Mouse (Mus musculus): Measurements from ENCODE around the gene Rnf214. TPM values are rescaled to one million over a fixed set of nuclear protein-coding genes. Genes with fewer than 3 reads are reported as not detected.
"Not testable (repeated sequence)": the region's sequence is repeated elsewhere in the genome, so short reads cannot be mapped to it uniquely, and the experiment has no call there.

Rnf214 gene
- polyA plus RNA-seq, 1 experiment from 2014 or later = 51.3 TPM

GRCm38 (mm10) chr9:45846176-45846575 is 60.5 kb downstream of the Rnf214 start:
- ATAC-seq (ENCODE audit: low read depth); H3K27ac ChIP-seq (ENCODE audit: low read length); H3K36me3 ChIP-seq (ENCODE audit: control insufficient read depth, insufficient read depth, low read length); H3K4me3 ChIP-seq (ENCODE audit: low read length); H3K27me3 ChIP-seq (ENCODE audit: control insufficient read depth, insufficient read depth, low read depth, low read length); H3K4me2 ChIP-seq (ENCODE audit: low read depth, low read length); H3K9ac ChIP-seq (ENCODE audit: low read length); H3K9me3 ChIP-seq (ENCODE audit: control insufficient read depth, low read length): not testable (repeated sequence)
- H3K4me1 ChIP-seq (replicated peaks; ENCODE audit: control insufficient read depth, insufficient read depth, low read length) = peaks cover 15% of the 10 kb centered on the region
- 73% methylated on average over 2 of the region's 2 CpGs for WGBS

- no peak overlapping the region for H3K9ac ChIP-seq (ENCODE audit: low read length)
- no peaks in the 10 kb centered on the region for H3K9me3 ChIP-seq (ENCODE audit: control insufficient read depth, low read length)
- H3K27ac ChIP-seq (ENCODE audit: low read length) = no peak overlapping the region
- peaks cover 18% of the 10 kb centered on the region for H3K4me1 ChIP-seq (replicated peaks; ENCODE audit: control insufficient read depth, insufficient read depth, low read length)
- 90% methylated on average over 3 of the region's 3 CpGs for WGBS
- H3K4me3 ChIP-seq (ENCODE audit: low read length) = no peak overlapping the region
- no peak overlapping the region for H3K4me2 ChIP-seq (ENCODE audit: low read depth, low read length)
- ATAC-seq (ENCODE audit: low read depth) = no peak
- no peaks in the 10 kb centered on the region for H3K36me3 ChIP-seq (ENCODE audit: control insufficient read depth, insufficient read depth, low read length)
- no peaks in the 10 kb centered on the region for H3K27me3 ChIP-seq (ENCODE audit: control insufficient read depth, insufficient read depth, low read depth, low read length)
These were observed 61.2 kb downstream of the Rnf214 start for GRCm38 (mm10) chr9:45845541-45845940.

GRCm38 (mm10) chr9:45843780-45844179 is 62.9 kb downstream of the Rnf214 start:
- no peaks in the 10 kb centered on the region for H3K9me3 ChIP-seq (ENCODE audit: control insufficient read depth, low read length)
- ATAC-seq (ENCODE audit: low read depth) = no peak
- H3K4me2 ChIP-seq (ENCODE audit: low read depth, low read length) = no peak overlapping the region
- H3K27ac ChIP-seq (ENCODE audit: low read length) = no peak overlapping the region
- H3K36me3 ChIP-seq (ENCODE audit: control insufficient read depth, insufficient read depth, low read length) = no peaks in the 10 kb centered on the region
- no peaks in the 10 kb centered on the region for H3K27me3 ChIP-seq (ENCODE audit: control insufficient read depth, insufficient read depth, low read depth, low read length)
- 77% methylated on average over 1 of the region's 1 CpGs for WGBS
- H3K4me3 ChIP-seq (ENCODE audit: low read length) = no peak overlapping the region
- peaks cover 24% of the 10 kb centered on the region for H3K4me1 ChIP-seq (replicated peaks; ENCODE audit: control insufficient read depth, insufficient read depth, low read length)
- no peak overlapping the region for H3K9ac ChIP-seq (ENCODE audit: low read length)

- no peak for ATAC-seq (ENCODE audit: low read depth)
- 70% methylated on average over 5 of the region's 5 CpGs for WGBS
- Histone ChIP-seq H3K4me3 (ENCODE audit: low read length) (no peak overlapping the region), H3K27ac (ENCODE audit: low read length) (no peak overlapping the region), H3K36me3 (ENCODE audit: control insufficient read depth, insufficient read depth, low read length) (no peaks in the 10 kb centered on the region), H3K27me3 (ENCODE audit: control insufficient read depth, insufficient read depth, low read depth, low read length) (no peaks in the 10 kb centered on the region), H3K9ac (ENCODE audit: low read length) (no peak overlapping the region), H3K4me1 (replicated peaks; ENCODE audit: control insufficient read depth, insufficient read depth, low read length) (peaks cover 20% of the 10 kb centered on the region), H3K9me3 (ENCODE audit: control insufficient read depth, low read length) (no peaks in the 10 kb centered on the region), H3K4me2 (ENCODE audit: low read depth, low read length) (no peak overlapping the region)
These were observed 63.7 kb downstream of the Rnf214 start for GRCm38 (mm10) chr9:45843007-45843406.

- Histone ChIP-seq H3K27me3 (ENCODE audit: control insufficient read depth, insufficient read depth, low read depth, low read length) (no peaks in the 10 kb centered on the region), H3K4me1 (replicated peaks; ENCODE audit: control insufficient read depth, insufficient read depth, low read length) (peaks cover 20% of the 10 kb centered on the region), H3K4me2 (ENCODE audit: low read depth, low read length) (no peak overlapping the region), H3K9me3 (ENCODE audit: control insufficient read depth, low read length) (no peaks in the 10 kb centered on the region), H3K9ac (ENCODE audit: low read length) (no peak overlapping the region), H3K4me3 (ENCODE audit: low read length) (no peak overlapping the region), H3K27ac (ENCODE audit: low read length) (no peak overlapping the region), H3K36me3 (ENCODE audit: control insufficient read depth, insufficient read depth, low read length) (no peaks in the 10 kb centered on the region)
- ATAC-seq (ENCODE audit: low read depth) = no peak
- WGBS = 58% methylated on average over 6 of the region's 6 CpGs
These were observed 65.3 kb downstream of the Rnf214 start for GRCm38 (mm10) chr9:45841458-45841857.

- 48% methylated on average over 5 of the region's 5 CpGs for WGBS
- peak overlapping the region; percentile 93; the same call in 1 of the 2 replicates for H3K9ac ChIP-seq (ENCODE audit: low read length)
- H3K9me3 ChIP-seq (ENCODE audit: control insufficient read depth, low read length) = no peaks in the 10 kb centered on the region
- no peaks in the 10 kb centered on the region for H3K27me3 ChIP-seq (ENCODE audit: control insufficient read depth, insufficient read depth, low read depth, low read length)
- peak overlapping the region; percentile 89 for H3K4me3 ChIP-seq (ENCODE audit: low read length)
- peaks cover 20% of the 10 kb centered on the region for H3K4me1 ChIP-seq (replicated peaks; ENCODE audit: control insufficient read depth, insufficient read depth, low read length)
- H3K27ac ChIP-seq (ENCODE audit: low read length) = no peak overlapping the region
- ATAC-seq (ENCODE audit: low read depth) = no peak
- H3K36me3 ChIP-seq (ENCODE audit: control insufficient read depth, insufficient read depth, low read length) = no peaks in the 10 kb centered on the region
- H3K4me2 ChIP-seq (ENCODE audit: low read depth, low read length) = peak overlapping the region; percentile 94
These were observed 66.4 kb downstream of the Rnf214 start for GRCm38 (mm10) chr9:45840331-45840730.

GRCm38 (mm10) chr9:45839982-45840300 is 66.8 kb downstream of the Rnf214 start:
- WGBS = 58% methylated on average over 7 of the region's 7 CpGs
- Histone ChIP-seq H3K9ac (ENCODE audit: low read length) (peak overlapping the region; percentile 93), H3K27me3 (ENCODE audit: control insufficient read depth, insufficient read depth, low read depth, low read length) (no peaks in the 10 kb centered on the region), H3K27ac (ENCODE audit: low read length) (no peak overlapping the region), H3K4me1 (replicated peaks; ENCODE audit: control insufficient read depth, insufficient read depth, low read length) (peaks cover 20% of the 10 kb centered on the region), H3K9me3 (ENCODE audit: control insufficient read depth, low read length) (no peaks in the 10 kb centered on the region), H3K36me3 (ENCODE audit: control insufficient read depth, insufficient read depth, low read length) (no peaks in the 10 kb centered on the region), H3K4me2 (ENCODE audit: low read depth, low read length) (peak overlapping the region; percentile 94), H3K4me3 (ENCODE audit: low read length) (peak overlapping the region; percentile 89)
- ATAC-seq (ENCODE audit: low read depth) = no peak

- Histone ChIP-seq H3K4me1 (replicated peaks; ENCODE audit: control insufficient read depth, insufficient read depth, low read length) (peaks cover 20% of the 10 kb centered on the region), H3K4me3 (ENCODE audit: low read length) (peak overlapping the region; percentile 89), H3K36me3 (ENCODE audit: control insufficient read depth, insufficient read depth, low read length) (no peaks in the 10 kb centered on the region), H3K9me3 (ENCODE audit: control insufficient read depth, low read length) (no peaks in the 10 kb centered on the region), H3K4me2 (ENCODE audit: low read depth, low read length) (peak overlapping the region; percentile 94), H3K27me3 (ENCODE audit: control insufficient read depth, insufficient read depth, low read depth, low read length) (no peaks in the 10 kb centered on the region), H3K9ac (ENCODE audit: low read length) (peak overlapping the region; percentile 93), H3K27ac (ENCODE audit: low read length) (no peak overlapping the region)
- peak; percentile 41 for ATAC-seq (ENCODE audit: low read depth)
- 8% methylated on average over 17 of the region's 17 CpGs for WGBS
These were observed 67.4 kb downstream of the Rnf214 start for GRCm38 (mm10) chr9:45839139-45839981.

- no peaks in the 10 kb centered on the region for H3K36me3 ChIP-seq (ENCODE audit: control insufficient read depth, insufficient read depth, low read length)
- WGBS = under 1% methylated on average over 39 of the region's 40 CpGs
- H3K4me2 ChIP-seq (ENCODE audit: low read depth, low read length) = peak within 1 kb of the TSS; percentile 94
- ATAC-seq (ENCODE audit: low read depth) = peak; percentile 90
- H3K9me3 ChIP-seq (ENCODE audit: control insufficient read depth, low read length) = no peaks in the 10 kb centered on the region
- H3K27ac ChIP-seq (ENCODE audit: low read length) = peak within 1 kb of the TSS; percentile 27; the same call in 1 of the 2 replicates
- peak within 1 kb of the TSS; percentile 89 for H3K4me3 ChIP-seq (ENCODE audit: low read length)
- H3K9ac ChIP-seq (ENCODE audit: low read length) = peak within 1 kb of the TSS; percentile 93
- peaks cover 20% of the 10 kb centered on the region for H3K4me1 ChIP-seq (replicated peaks; ENCODE audit: control insufficient read depth, insufficient read depth, low read length)
- H3K27me3 ChIP-seq (ENCODE audit: control insufficient read depth, insufficient read depth, low read depth, low read length) = no peaks in the 10 kb centered on the region
These were observed 68.1 kb downstream of the Rnf214 start, which contains the start of gene Bace1 for GRCm38 (mm10) chr9:45838434-45839138. TSS of gene Bace1 (plus strand) at chr9:45838580.

Measured in lung, embryonic 16.5 days (tissue).